Mouse (Mus musculus): ENCODE measurements around the gene Pmepa1.

DNA sequence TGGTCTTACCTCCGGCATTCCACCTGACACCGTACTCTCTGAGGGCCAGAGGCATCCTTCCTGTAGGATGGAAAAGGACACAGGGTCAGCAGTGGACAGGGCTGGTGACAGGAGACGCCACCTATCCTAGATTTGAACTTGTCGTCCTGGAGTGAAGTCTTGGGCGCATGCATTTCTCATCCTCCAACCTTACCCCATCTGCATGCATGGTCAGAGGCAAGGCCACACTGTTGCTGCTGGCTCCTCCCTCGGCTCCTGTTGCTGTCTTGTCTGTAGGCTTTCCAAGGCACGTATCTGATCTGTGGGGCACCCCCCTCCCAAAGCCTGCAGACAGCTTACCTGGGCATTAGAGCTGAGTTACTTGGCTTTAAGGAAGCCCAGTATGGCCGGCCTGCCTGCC, 47.8 kb downstream of the Pmepa1 start:
- TF ChIP-seq CTCF (IDR thresholded peaks at IDR 0.05; ENCODE audit: low read depth, low read length) (no peak), TAL1 (conservative IDR thresholded peaks at IDR 0.05; ENCODE audit: low read depth, low read length) (no peak), GATA2 (IDR thresholded peaks at IDR 0.05; ENCODE audit: borderline replicate concordance, low read depth, low read length) (no peak), GATA1 (IDR thresholded peaks at IDR 0.05; ENCODE audit: borderline replicate concordance, low read length) (no peak)
